Mouse (Mus musculus): ENCODE results near the gene Syn3. TPM values are rescaled to one million over a fixed set of nuclear protein-coding genes. Genes with fewer than 3 reads are reported as not detected.

The Syn3 gene
- polyA plus RNA-seq, 1 experiment from 2014 or later: 5.9 TPM

DNA sequence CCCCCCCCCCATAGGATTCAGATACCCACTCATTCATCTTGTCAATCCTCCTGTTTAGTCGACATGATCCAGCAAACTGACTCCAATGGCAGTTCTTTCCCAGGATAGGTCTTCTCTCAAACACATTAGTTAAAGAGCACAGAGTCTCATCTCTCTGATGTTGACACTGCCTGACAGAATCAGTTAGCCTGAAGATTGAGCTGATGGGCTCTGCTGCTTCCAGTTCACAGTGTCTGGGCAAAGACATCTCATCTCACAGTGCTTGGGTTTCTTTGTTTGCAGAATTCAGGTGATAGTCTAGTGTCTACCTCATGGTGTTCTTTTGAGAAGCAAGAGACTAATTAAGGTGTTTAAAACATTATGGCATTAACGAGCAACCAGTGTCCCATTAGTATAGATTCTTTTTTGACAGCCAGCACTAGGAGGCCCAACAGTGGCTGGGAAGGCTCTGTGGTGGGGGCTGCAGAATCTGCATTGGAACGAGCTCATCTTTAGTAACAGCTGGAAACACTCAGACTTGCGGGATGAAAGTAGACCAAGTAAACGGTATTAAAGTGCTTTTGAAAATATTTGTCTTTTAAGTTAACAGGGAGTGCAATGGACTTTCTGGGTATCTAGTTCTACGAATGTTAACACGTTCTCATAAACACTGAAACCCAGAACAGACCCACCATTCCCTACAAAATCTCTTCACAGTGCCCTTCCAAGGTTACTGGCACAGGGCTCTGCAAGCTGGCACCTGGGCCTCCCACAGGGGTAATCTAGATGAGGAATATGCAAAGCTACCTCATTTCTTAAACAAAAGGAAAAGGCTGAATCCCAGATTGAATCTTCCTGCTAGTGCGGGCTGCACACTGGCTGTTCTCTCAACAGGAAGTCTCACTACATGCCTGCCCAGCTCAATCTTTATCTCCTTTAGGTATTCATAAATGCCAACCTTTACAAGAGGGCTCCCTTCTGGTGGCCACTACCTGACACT, 24.2 kb downstream of the Syn3 start:
- 50% methylated on average over 8 of the region's 8 CpGs for WGBS
- Histone ChIP-seq H3K9me3 (replicated peaks; ENCODE audit: low read length) (no peaks in the 10 kb centered on the region), H3K4me3 (replicated peaks; ENCODE audit: low read depth, low read length) (no peak overlapping the region), H3K27me3 (ENCODE audit: insufficient read depth, low read length) (no peaks in the 10 kb centered on the region), H3K4me2 (ENCODE audit: low read length) (no peak overlapping the region), H3K4me1 (replicated peaks; ENCODE audit: insufficient read depth, low read length) (no peaks in the 10 kb centered on the region), H3K27ac (no peak overlapping the region), H3K36me3 (ENCODE audit: insufficient read depth, low read length) (no peaks in the 10 kb centered on the region), H3K9ac (ENCODE audit: low read depth, low read length) (no peak overlapping the region)
- ATAC-seq (replicated peaks; ENCODE audit: low FRiP score, low read depth) (no peak), DNase-seq (ENCODE audit: low spot score) (peak; percentile 57)
- TF ChIP-seq CTCF (IDR thresholded peaks at IDR 0.05; ENCODE audit: low read depth): no peak

GRCm38 (mm10) chr10:86473637-86474154, 25.0 kb downstream of the Syn3 start:
- no peak for ATAC-seq (replicated peaks; ENCODE audit: low FRiP score, low read depth)
- H3K27ac ChIP-seq: no peak overlapping the region
- H3K4me3 ChIP-seq (replicated peaks; ENCODE audit: low read depth, low read length): no peak overlapping the region
- no peaks in the 10 kb centered on the region for H3K27me3 ChIP-seq (ENCODE audit: insufficient read depth, low read length)
- no peak overlapping the region for H3K4me2 ChIP-seq (ENCODE audit: low read length)
- H3K9me3 ChIP-seq (replicated peaks; ENCODE audit: low read length): no peaks in the 10 kb centered on the region
- no peaks in the 10 kb centered on the region for H3K36me3 ChIP-seq (ENCODE audit: insufficient read depth, low read length)
- no peaks in the 10 kb centered on the region for H3K4me1 ChIP-seq (replicated peaks; ENCODE audit: insufficient read depth, low read length)
- H3K9ac ChIP-seq (ENCODE audit: low read depth, low read length): no peak overlapping the region
- peak; percentile 84 for TF ChIP-seq CTCF (IDR thresholded peaks at IDR 0.05; ENCODE audit: low read depth)
- peak; percentile 86 for DNase-seq (ENCODE audit: low spot score)
- WGBS: 38% methylated on average over 3 of the region's 3 CpGs

DNA sequence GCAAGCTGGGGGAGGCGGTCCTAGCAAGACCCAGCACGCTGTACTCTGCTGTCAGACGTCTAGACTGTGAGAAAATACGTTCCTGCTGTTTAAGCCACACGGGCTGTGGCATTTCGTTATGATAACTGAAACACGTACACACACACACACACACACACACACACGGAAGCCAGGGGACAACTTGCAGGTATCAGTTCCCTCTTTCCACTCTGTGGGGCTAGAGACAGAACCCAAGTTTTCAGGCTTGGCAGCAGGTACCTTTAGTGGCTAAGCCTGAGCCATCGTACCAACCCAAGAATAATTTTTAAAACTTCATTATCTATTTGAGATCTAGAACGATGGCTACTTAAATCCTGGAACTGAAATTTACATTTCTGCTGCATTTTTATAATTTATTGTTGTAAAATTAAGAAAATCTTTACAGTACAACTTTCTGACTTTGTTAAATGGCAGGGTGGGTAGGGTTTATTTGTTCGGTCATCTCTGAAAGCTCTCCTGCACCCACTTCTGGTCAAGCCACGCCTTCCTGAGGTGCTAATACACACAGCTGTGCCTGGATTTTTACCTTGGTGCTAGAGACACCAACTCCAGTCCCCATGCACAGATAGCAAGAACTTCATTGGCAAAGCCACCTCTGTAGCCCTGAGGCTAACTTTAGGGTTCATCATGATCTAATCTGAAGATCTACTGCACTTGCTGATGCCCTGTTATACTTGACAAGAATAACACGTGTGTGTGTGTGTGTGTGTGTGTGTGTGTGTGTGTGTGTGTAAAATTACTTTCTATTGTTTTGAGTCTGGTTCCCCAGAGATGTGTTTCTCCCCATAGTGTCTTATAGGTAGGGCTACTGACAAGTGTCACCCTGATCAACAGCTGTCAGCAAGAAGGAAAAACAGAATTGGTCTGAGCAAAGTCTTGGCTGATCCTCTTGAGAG, 29.8 kb downstream of the Syn3 start:
- no peaks in the 10 kb centered on the region for H3K4me1 ChIP-seq (replicated peaks; ENCODE audit: insufficient read depth, low read length)
- DNase-seq (ENCODE audit: low spot score): no peak
- no peak overlapping the region for H3K4me2 ChIP-seq (ENCODE audit: low read length)
- no peak overlapping the region for H3K4me3 ChIP-seq (replicated peaks; ENCODE audit: low read depth, low read length)
- 59% methylated on average over 13 of the region's 13 CpGs for WGBS
- peaks cover 4% of the 10 kb centered on the region; the same call in 1 of the 2 replicates for H3K36me3 ChIP-seq (ENCODE audit: insufficient read depth, low read length)
- H3K27ac ChIP-seq: no peak overlapping the region
- ATAC-seq (replicated peaks; ENCODE audit: low FRiP score, low read depth): no peak
- no peaks in the 10 kb centered on the region for H3K9me3 ChIP-seq (replicated peaks; ENCODE audit: low read length)
- no peak overlapping the region for H3K9ac ChIP-seq (ENCODE audit: low read depth, low read length)
- no peak for TF ChIP-seq CTCF (IDR thresholded peaks at IDR 0.05; ENCODE audit: low read depth)
- H3K27me3 ChIP-seq (ENCODE audit: insufficient read depth, low read length): no peaks in the 10 kb centered on the region

GRCm38 (mm10) chr10:86463538-86464199, 35.0 kb downstream of the Syn3 start:
- peak; percentile 84 for ATAC-seq (replicated peaks; ENCODE audit: low FRiP score, low read depth)
- H3K27me3 ChIP-seq (ENCODE audit: insufficient read depth, low read length): no peaks in the 10 kb centered on the region
- 28% methylated on average over 5 of the region's 5 CpGs for WGBS
- H3K4me3 ChIP-seq (replicated peaks; ENCODE audit: low read depth, low read length): no peak overlapping the region
- H3K27ac ChIP-seq: no peak overlapping the region
- peak; percentile 97 for TF ChIP-seq CTCF (IDR thresholded peaks at IDR 0.05; ENCODE audit: low read depth)
- DNase-seq (ENCODE audit: low spot score): peak; percentile 90
- no peaks in the 10 kb centered on the region for H3K4me1 ChIP-seq (replicated peaks; ENCODE audit: insufficient read depth, low read length)
- H3K9ac ChIP-seq (ENCODE audit: low read depth, low read length): no peak overlapping the region
- H3K36me3 ChIP-seq (ENCODE audit: insufficient read depth, low read length): peaks cover 4% of the 10 kb centered on the region; the same call in 1 of the 2 replicates
- no peaks in the 10 kb centered on the region for H3K9me3 ChIP-seq (replicated peaks; ENCODE audit: low read length)
- H3K4me2 ChIP-seq (ENCODE audit: low read length): no peak overlapping the region

DNA sequence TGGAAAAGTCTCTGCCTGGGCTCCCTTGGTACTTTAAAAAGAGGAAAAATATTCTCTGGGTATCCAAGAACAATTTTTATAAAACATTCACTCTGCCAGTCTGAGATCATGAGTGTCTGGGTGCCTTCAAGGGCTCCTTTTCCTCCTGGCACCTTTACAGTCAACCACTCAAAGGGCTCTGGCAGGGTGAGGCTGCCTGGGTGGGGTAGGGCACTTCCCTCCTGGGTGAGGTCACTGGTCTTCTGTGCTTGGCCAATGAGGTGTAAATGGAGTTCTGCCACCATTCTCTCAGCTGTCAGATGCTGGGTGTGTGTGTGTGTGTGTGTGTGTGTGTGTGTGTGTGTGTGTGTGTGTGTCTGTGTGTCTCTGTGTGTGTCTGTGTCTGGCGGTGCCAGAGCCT, 39.1 kb downstream of the Syn3 start:
- Histone ChIP-seq H3K36me3 (ENCODE audit: insufficient read depth, low read length) (no peaks in the 10 kb centered on the region), H3K4me1 (replicated peaks; ENCODE audit: insufficient read depth, low read length) (no peaks in the 10 kb centered on the region), H3K27ac (no peak overlapping the region), H3K4me3 (replicated peaks; ENCODE audit: low read depth, low read length) (no peak overlapping the region), H3K27me3 (ENCODE audit: insufficient read depth, low read length) (no peaks in the 10 kb centered on the region), H3K9ac (ENCODE audit: low read depth, low read length) (no peak overlapping the region), H3K4me2 (ENCODE audit: low read length) (no peak overlapping the region), H3K9me3 (replicated peaks; ENCODE audit: low read length) (no peaks in the 10 kb centered on the region)
- no peak for DNase-seq (ENCODE audit: low spot score)
- no peak for TF ChIP-seq CTCF (IDR thresholded peaks at IDR 0.05; ENCODE audit: low read depth)
- no peak for ATAC-seq (replicated peaks; ENCODE audit: low FRiP score, low read depth)
- WGBS: 86% methylated on average over 1 of the region's 1 CpGs

Measured in kidney, postnatal 0 days (tissue).